Mouse (Mus musculus) testis, adult 2 months (tissue): Measurements from ENCODE around the gene Kcnk1. TPM values are rescaled to one million over a fixed set of nuclear protein-coding genes. Genes with fewer than 3 reads are reported as not detected.

Experiments used
- H3K27ac ChIP-seq: fragments of 200-500 bp; 2 replicates; pipeline ENCODE4 v1.5.1; 2012; ENCODE audit warnings: low read depth, low read length; ENCODE audit not compliant: control insufficient read depth, insufficient read depth
- H3K27me3 ChIP-seq: fragments of 200-500 bp; 2 replicates; pipeline ENCODE4 v1.6.1; 2012; ENCODE audit warnings: mild to moderate bottlenecking, low read length, moderate library complexity; ENCODE audit not compliant: control insufficient read depth, insufficient read depth
- H3K36me3 ChIP-seq: fragments of 200-500 bp; 2 replicates; pipeline ENCODE4 v1.6.1; 2012; ENCODE audit warnings: mild to moderate bottlenecking, low read length; ENCODE audit not compliant: control insufficient read depth, insufficient read depth
- H3K4me1 ChIP-seq: fragments of 200-500 bp; 2 replicates; pipeline ENCODE4 v1.6.1; 2012; ENCODE audit warnings: low read length; ENCODE audit not compliant: control insufficient read depth, insufficient read depth
- H3K4me3 ChIP-seq: fragments of 200-500 bp; 2 replicates; pipeline ENCODE4 v1.5.1; 2012; ENCODE audit warnings: low read depth, mild to moderate bottlenecking, low read length, moderate library complexity, mixed read lengths; ENCODE audit not compliant: control insufficient read depth
- CTCF ChIP-seq: fragments of 200-500 bp; IDR thresholded peaks from 2 replicates; pipeline ENCODE4 v1.5.1; 2012; ENCODE audit warnings: low read depth, mild to moderate bottlenecking, inconsistent platforms, low read length, moderate library complexity; ENCODE audit not compliant: control insufficient read depth, insufficient read depth, insufficient replicate concordance
- POLR2A ChIP-seq: fragments of 200-500 bp; IDR thresholded peaks from 2 replicates; pipeline ENCODE4 v1.6.1; 2012; ENCODE audit warnings: low read depth, mild to moderate bottlenecking, inconsistent platforms, low read length, moderate library complexity; ENCODE audit not compliant: control insufficient read depth
- polyA plus RNA-seq: library from polyadenylated mRNA; depleted of rRNA; stranded (reverse); fragments of >200 nt; gene quantifications from 2 replicates; pipeline ENCODE4 v1.2.3, GENCODE M21; 2012; rRNA removed

Gene Kcnk1
- polyA plus RNA-seq, 1 experiment = 3.0 TPM

DNA sequence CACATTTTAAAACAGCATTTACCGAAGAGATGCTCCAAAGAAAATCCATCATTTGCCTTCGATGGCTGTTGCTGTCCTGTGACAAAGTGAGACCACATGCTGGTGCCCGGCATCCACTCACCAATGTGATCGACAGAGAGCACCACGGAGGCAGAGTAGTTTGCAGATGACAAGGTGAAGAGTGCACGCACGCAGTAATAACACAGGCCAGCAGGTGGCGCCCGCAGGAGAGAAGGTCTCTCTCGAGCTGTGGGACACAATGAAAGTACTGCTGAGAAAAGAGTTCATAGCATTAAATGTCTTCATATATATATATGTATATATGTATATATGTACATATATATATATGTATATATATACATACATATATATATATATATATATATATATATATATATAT is 80.4 kb downstream of the Kcnk1 start:
- no peak for TF ChIP-seq POLR2A
- peak; percentile 87 for TF ChIP-seq CTCF
- Histone ChIP-seq H3K4me3 (no peak overlapping the region), H3K36me3 (no peaks in the 10 kb centered on the region), H3K4me1 (no peaks in the 10 kb centered on the region), H3K27me3 (no peaks in the 10 kb centered on the region), H3K27ac (no peak overlapping the region)

Other genes with a start within 250 kb of the Kcnk1 start
- gene Pcnx2, start 96.9 kb upstream of the Kcnk1 start, polyA plus RNA-seq = 8.4 and 12.0 TPM in 2 replicates
- gene Map3k21, start 84.7 kb upstream of the Kcnk1 start, polyA plus RNA-seq = 3.2 and 3.3 TPM in 2 replicates